Mouse (Mus musculus) lung, adult 2 months (tissue): Measurements from ENCODE around the gene Tlcd2. TPM values are rescaled to one million over a fixed set of nuclear protein-coding genes. Genes with fewer than 3 reads are reported as not detected.

Source experiments
- DNase-seq: peaks from one replicate; pipeline ENCODE4 v3.0.0; 2022
- H3K4me1 ChIP-seq: fragments of 200-500 bp; 2 replicates; pipeline ENCODE4 v1.6.1; 2011; ENCODE audit warnings: low read length; ENCODE audit not compliant: control insufficient read depth, insufficient read depth
- H3K4me3 ChIP-seq: fragments of 200-500 bp; replicated peaks from 2 replicates; pipeline ENCODE3; 2011; ENCODE audit warnings: low read depth, mild to moderate bottlenecking, control low read depth, low read length; ENCODE audit errors: extremely low read depth
- CTCF ChIP-seq: fragments of 200-500 bp; IDR thresholded peaks from 2 replicates; pipeline ENCODE4 v1.5.1; 2011; ENCODE audit warnings: mild to moderate bottlenecking, low read length, control low read depth; ENCODE audit not compliant: insufficient read depth
- POLR2A ChIP-seq: fragments of 200-500 bp; IDR thresholded peaks from 2 replicates; pipeline ENCODE4 v1.6.1; 2011; ENCODE audit warnings: low read depth, mild to moderate bottlenecking, control low read depth, low read length, borderline replicate concordance; ENCODE audit errors: extremely low read depth
- WGBS: fragments of 180-500 bp; shearing (Covaris S2); methylation state at CpG from one replicate; pipeline ENCODE4 v1.1.7; 2018; 5-methylcytosine and 5-hydroxymethylcytosine counted together
- polyA plus RNA-seq: library from polyadenylated mRNA; depleted of rRNA; stranded (reverse); fragments of >200 nt; gene quantifications from 2 replicates; pipeline ENCODE4 v1.2.3, GENCODE M21; 2012

Tlcd2 gene
- polyA plus RNA-seq, 1 experiment = 29.6 TPM

DNA sequence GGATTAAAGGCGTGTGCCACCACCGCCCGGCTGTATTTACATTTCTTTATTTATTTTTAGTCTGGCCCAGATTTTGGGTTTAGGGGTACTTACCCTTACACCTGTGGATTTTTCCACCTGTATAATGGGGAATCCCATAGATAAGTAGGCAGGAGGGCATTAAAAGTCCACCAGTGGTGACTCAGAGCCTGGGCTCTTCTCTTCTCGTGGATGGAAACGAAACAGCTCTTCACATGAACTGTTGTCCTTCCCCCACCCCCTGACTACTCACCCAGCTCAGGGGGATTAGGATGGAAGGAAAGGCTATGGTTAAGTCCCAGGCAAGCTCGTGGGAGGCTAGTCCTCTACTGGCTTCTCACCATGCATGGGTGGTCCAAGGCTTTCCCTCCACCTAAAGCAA is 2.9 kb downstream of the Tlcd2 start:
- WGBS = 83% methylated on average over 6 of the region's 6 CpGs
- H3K4me1 ChIP-seq = peaks cover 20% of the 10 kb centered on the region
- no peak for DNase-seq
- H3K4me3 ChIP-seq = no peak overlapping the region
- no peak for TF ChIP-seq CTCF
- TF ChIP-seq POLR2A = no peak

- Histone ChIP-seq H3K4me3 (no peak overlapping the region), H3K4me1 (peaks cover 13% of the 10 kb centered on the region)
- TF ChIP-seq POLR2A = no peak
- no peak for TF ChIP-seq CTCF
- no peak for DNase-seq
- WGBS = 73% methylated on average over 6 of the region's 6 CpGs
Measured at GRCm38 (mm10) chr11:75465051-75465450, 3.5 kb downstream of the Tlcd2 start.

DNA sequence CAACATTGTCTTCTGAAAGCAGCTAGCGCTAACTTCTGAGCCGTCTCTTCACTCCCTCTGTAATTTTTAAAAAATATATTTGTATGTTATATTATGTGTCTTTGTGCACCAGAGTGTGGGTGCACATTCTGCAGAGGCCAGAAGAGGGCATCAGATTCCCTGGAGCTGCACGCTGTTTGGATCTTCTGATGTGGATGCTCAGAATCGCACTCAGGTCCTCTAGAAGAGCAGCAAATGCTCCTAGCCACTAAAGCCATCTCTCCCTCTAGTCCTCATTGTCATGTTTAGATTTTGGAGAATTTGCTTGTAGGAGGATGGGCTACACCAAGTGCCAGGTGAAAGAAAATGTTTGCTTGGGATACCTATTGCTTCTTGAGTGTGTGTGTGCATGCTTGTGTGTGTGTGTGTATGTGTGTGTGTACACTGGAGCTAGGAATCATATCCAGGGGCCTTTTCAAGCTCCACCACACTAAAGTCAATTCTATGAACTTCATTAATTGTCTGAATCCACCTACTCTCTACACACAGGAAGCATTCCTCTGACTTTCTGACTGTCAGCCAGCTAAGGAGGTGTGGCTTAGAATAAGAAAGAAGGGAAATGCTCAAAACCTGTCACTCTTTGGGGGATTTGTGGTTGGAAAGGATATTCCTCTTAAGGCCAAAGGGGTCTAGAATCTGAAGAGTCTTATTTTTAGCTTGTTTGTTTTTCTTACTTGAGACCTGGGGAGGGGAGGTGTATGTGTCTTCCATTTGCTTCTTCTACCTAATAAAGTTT is 5.4 kb downstream of the Tlcd2 start:
- 97% methylated on average over 4 of the region's 4 CpGs for WGBS

DNA sequence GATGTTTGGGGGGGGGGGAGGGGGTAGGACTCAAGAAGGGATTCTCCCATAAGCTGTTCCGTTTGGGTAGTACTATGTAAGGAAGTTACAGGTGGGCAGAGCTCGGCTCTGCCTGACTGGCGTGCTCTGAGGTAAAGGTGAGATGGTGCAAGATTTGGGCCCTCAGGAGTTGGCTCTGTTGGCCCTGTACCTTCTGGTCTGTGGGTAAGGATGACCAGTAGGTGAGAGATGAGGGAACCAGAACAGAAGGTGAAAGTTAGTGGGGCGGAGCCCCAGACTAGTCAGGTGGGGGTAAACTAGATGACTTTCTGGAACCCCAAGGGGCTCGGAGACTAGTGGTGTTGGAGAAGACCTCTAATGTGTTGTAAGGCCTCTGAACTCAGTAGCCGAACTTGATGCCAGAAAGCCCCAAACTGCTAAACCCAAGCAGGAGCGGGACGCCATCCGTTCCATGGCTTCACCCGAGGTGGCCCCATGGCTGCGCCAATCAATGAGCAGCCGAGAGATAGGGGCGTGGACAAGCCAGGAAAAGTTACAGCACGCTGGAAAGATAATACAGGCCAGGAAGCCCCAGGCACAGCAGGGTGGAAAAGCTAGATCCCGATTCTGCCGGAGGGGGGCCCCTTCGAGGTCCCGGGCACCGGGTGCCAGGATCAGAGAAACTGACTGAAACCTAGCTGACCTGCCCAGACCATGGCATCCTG is 6.1 kb downstream of the Tlcd2 start:
- Histone ChIP-seq H3K4me1 (peaks cover 12% of the 10 kb centered on the region), H3K4me3 (peak overlapping the region; percentile 53)
- WGBS = 15% methylated on average over 19 of the region's 19 CpGs
- TF ChIP-seq POLR2A = no peak
- no peak for TF ChIP-seq CTCF
- peak; percentile 48 for DNase-seq

More for the DNA sequence above, 5.4 kb downstream of the Tlcd2 start:
- no peak overlapping the region for H3K4me3 ChIP-seq
- peaks cover 12% of the 10 kb centered on the region for H3K4me1 ChIP-seq
- no peak for DNase-seq
- TF ChIP-seq POLR2A (no peak), CTCF (peak; percentile 11; the same call in 1 of the 2 replicates)

GRCm38 (mm10) chr11:75468410-75468809 is 6.9 kb downstream of the Tlcd2 start:
- TF ChIP-seq CTCF (no peak), POLR2A (no peak)
- 69% methylated on average over 7 of the region's 7 CpGs for WGBS
- H3K4me1 ChIP-seq = peaks cover 7% of the 10 kb centered on the region
- DNase-seq = no peak
- peak overlapping the region; percentile 53 for H3K4me3 ChIP-seq

DNA sequence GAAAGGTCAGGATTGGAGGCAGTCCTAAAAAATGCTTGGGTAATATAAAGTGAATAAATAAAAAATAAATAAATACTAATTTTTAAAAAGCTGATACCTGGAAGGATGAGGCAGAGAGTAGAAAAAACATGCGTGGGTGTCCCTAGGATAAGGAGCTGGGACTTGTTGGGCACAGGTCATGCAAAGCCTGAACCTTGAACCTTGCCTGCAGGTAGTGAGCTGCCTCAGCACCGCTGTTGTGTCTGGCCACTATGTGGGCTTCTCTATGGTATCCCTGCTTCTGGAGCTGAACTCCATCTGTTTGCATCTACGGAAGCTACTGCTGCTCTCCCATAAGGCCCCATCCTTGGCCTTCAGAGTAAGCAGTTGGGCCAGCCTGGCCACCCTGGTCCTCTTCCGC is 7.7 kb downstream of the Tlcd2 start:
- TF ChIP-seq CTCF (no peak), POLR2A (no peak)
- peaks cover 4% of the 10 kb centered on the region for H3K4me1 ChIP-seq
- 95% methylated on average over 4 of the region's 4 CpGs for WGBS
- H3K4me3 ChIP-seq = no peak overlapping the region
- DNase-seq = no peak

DNA sequence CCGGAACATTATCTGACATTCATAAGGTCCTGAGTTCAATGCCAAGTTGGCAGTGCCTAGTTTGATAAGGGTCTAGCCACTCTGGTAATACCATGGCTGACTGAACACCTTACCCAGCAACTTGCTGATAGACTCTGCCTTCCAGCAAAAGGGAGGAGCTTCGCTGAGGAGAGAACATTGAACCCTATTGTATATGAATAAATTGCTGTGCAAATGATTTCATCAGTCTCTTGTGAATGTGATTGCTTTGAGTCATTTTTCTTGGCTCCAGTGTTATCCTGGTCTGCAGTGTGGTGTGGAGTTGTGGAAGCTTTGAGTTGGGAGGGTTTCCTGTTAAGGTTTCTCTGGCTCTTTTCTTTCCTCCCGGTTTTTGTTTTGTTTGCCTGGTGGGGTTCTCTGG is 9.2 kb downstream of the Tlcd2 start:
- H3K4me3 ChIP-seq = no peak overlapping the region
- no peak for TF ChIP-seq CTCF
- no peak for TF ChIP-seq POLR2A
- DNase-seq = no peak

DNA sequence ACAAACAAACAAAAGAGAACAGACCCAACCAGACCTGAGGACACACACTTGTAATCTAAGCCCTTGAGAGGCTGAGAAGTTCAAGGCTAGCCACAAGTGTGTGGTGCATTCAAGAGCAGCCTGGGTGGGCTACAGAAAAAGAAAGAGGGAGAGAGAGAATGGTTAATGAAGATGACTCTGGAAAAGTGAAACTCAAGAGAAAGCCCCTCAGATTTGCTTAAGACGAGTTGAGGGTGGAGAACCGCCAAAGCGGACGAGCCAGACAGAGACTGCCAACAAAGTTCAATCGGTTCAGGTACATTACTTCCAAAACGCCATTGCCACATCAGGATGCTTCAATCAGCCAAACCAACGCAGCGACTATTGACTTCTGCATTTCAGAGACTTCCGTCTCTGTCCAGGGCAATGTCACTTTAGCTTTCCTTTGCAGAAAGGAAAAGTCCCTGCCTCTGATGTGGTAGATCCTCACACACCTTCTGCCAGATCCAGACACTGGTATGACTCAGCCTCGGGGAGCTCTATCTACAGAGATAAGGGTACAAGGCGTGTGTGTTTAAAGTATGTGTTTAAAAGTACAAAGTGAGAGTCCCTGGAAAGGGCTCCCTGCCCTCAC is 11.1 kb downstream of the Tlcd2 start:
- no peak for DNase-seq
- TF ChIP-seq CTCF = no peak
- no peak for TF ChIP-seq POLR2A
- H3K4me3 ChIP-seq = no peak overlapping the region
- peaks cover 2% of the 10 kb centered on the region for H3K4me1 ChIP-seq
- WGBS = 63% methylated on average over 11 of the region's 11 CpGs

More for the DNA sequence above, 9.2 kb downstream of the Tlcd2 start:
- WGBS = 67% methylated on average over 3 of the region's 3 CpGs
- peaks cover 4% of the 10 kb centered on the region for H3K4me1 ChIP-seq

- WGBS = 65% methylated on average over 7 of the region's 7 CpGs
- TF ChIP-seq POLR2A = no peak
- TF ChIP-seq CTCF = no peak
Measured at GRCm38 (mm10) chr11:75473376-75473775, 11.9 kb downstream of the Tlcd2 start.

DNA sequence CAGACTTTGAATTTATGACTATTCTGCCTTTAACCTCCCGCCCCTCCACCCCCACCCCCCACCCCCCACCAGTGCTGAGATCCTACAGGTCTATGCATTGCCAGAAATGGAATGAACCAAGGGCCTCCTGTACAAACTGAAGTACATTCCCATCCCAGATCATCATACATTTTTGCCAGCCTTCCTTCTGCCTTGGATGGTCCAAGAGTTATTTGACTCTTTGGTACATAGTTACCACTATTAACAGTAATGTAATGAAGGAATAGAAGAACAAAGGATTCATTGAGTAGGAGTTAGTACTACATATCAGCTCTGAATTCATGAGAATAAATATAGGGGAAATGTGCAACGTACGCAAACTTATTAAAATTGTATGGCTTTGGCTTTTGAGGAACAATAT is 24.7 kb downstream of the Tlcd2 start:
- no peak overlapping the region for H3K4me3 ChIP-seq
- WGBS = 21% methylated on average over 3 of the region's 3 CpGs

More at GRCm38 (mm10) chr11:75473376-75473775, 11.9 kb downstream of the Tlcd2 start:
- Histone ChIP-seq H3K4me3 (no peak overlapping the region), H3K4me1 (no peaks in the 10 kb centered on the region)
- no peak for DNase-seq

More for the DNA sequence above, 24.7 kb downstream of the Tlcd2 start:
- DNase-seq = no peak
- TF ChIP-seq CTCF = no peak
- no peak for TF ChIP-seq POLR2A
- peaks cover 9% of the 10 kb centered on the region for H3K4me1 ChIP-seq
